Mouse (Mus musculus): Measurements from ENCODE around the gene Xkr7.

The Xkr7 gene

DNA sequence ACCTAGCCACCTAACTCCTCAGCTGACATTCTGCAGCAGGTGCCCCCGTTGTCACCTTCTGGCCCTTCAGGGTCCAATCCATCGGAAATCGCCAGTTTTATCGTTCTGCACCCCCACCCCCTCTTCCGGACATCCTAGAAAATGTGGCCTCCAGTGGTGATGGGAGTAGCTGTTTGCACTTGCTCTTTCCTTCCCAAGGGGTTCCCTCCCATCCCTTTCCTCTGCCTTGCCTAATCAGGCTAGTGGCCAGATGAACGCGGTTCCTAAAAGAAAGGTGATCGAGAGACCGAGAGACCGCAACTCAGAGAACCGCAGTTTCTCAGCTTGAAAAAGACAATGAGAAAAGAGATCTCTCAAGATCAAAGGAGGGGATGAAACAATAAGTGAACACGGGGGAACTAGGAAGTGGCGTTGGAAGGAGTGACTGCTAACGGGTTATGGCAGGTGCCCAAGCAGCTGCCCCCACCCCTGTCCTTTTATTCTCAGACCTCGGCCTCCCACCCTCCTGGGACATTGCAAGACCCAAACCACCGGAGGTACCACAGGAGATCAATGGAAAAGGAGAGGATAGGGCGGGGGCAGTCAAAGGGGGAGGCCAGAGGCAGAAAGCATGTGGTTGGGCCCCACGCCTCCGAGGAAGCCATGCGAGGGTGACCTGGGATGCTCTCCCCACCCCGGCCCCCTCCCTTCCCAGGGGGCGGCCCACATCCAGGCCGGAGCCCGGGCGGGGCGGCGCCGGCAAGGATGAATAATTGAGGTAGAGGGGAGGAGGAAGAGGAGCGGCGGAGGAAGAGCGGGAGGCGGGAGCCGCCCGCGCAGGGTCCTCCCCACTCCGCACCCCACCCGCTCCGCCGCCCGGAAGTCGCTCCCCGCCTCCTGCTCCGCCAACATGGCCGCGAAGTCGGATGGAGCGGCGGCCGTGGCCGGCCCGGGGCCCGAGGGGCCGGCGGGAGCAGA is at the start of gene Xkr7:
Gene Xkr7 (plus strand): TSS at position 727 of the 957 bp plus-strand sequence.
- DNase-seq (ENCODE audit: low spot score), result no peak

DNA sequence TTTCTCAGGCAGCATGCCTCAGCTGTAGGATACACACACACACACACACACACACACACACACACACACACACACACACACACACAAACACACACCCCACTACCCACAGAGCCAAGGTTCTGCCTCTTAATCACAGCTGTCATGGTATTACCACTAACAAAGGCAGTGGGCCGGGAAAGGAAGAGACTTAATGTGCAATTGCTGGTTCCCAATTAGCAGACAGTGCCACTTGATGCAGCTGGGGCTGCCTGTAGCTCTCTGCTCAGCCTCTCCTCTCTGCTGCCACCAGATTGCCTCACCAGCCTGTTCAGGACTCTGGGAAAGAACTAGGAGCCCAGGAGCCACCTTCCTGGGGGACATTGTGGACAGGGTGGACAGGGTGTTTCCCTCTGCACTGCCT is 46.1 kb upstream of the Xkr7 start:
- no peak for DNase-seq (ENCODE audit: low spot score)

DNA sequence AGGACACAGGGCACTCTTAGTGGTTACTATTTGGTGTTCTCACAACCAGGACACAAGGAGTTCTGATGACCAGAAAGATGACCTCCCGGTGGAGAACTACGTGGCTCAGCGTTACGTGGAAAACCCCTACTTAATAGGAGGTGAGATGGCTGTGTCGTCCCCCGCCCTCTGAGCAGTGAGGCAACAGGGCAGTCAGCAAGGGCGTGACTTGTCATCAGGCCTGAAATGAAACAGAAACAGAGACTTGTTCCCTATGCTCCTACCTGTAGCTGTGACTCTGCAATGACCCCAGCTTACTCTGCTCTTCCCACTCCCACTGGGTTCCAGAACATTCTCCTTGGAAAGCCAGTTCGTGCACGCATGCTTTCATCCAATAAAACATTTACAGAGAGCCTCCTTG is 40.1 kb upstream of the Xkr7 start:
- DNase-seq (ENCODE audit: low spot score), result no peak

DNA sequence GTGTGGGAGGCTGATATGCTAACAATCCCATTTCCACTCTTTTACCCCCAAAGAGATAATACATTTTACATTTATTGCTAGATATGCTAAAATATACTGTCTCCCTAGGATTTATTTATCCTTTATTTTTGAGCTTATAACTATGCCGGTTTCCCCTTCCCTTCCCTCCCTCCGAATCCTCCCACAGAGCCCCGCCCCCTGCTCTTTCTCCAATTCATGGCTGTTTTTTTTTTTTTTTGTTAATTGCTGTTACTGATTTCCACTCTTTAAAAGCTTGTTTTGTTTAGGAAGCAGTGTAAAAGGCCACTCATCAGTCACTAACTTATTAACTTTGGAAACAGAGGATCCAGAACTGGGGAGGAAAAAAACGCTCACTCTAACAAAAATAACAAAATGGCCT is 34.6 kb upstream of the Xkr7 start:
- no peak for DNase-seq (ENCODE audit: low spot score)

DNA sequence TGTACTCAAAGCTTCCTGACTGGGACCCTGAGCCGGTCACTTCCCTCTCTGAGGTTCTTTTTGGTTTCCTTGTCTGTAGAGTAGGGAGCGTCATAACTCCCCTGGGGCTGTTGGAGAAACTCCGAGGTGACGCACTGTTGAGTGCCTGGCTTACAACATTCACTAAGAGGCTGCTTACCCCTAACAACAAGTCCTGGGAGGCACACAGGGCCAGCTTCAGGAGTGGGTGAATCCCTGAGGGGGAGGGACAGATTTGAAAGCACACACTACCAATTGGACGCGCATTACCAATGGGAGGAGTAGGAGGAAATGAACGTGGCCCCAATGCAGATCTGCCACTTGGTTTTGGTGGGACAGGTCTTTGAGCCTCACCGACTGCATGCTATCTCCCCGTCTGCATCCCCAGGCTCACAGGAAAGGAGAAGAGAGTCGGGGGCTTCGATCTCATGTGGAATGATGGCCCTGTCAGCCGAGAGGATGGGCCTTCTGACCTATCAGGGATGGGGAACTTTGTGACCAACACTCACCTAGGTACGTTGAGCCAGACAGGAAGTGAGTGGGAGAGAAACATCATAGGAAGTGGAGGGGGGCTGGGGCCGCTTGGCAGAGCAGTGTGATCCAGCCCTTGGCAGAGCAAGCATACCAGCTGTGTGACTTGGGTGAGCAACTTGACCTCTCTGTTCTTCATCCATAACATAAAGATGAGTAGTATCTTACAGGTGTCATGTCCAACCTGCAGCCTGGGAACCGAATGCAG is 29.0 kb upstream of the Xkr7 start:
- DNase-seq (ENCODE audit: low spot score), result no peak

DNA sequence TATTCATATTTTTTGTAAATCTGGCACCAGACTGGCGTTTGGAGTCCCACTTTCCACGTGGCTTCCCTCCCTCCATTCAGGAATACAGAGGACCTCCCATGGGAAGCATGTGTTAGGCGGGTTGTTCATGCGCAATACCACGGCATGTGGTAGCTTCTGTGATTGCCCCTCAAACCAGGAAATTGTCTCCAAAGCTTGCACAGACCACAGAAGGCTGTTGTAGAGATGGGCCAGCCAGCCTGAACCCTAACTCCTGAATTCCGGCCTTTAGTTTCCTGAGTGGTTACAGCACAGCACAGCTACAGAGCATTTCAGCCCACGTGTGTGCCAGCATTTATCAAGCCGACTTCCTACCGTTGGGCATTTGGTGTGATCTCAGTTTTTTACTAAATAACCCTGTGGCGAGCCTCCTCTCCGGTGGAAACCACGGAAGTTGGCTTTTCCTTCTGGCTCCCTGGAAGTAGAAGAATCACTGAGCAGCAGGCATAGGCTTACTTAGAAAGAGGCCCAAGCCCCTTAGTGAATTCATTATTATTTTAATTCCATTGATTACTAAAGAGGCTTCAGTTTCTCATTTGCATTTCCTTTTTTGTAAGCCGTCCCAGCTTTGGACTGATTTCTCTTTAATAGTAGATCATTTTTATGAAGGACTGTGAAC is 27.8 kb upstream of the Xkr7 start:
- no peak for DNase-seq (ENCODE audit: low spot score)

DNA sequence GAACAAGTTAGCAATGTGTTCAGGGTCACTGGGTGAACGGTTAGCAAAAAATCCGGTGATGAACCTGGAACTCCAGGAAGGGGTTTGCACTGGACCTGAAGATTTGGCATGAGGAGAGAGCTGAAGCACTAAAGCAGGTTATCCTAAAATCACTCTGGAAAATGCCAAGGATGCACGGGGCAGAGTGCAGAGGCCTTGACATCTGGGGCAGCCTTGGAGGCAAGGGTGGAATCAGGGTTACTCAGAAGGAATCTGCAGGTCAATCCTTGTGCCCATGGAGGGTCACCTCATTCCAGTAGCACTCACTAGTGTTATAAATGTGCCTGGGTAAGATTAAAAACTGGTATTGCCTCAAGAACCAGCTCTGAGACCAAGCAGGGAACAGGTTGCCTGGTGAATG is 25.7 kb upstream of the Xkr7 start:
- no peak for DNase-seq (ENCODE audit: low spot score)

DNA sequence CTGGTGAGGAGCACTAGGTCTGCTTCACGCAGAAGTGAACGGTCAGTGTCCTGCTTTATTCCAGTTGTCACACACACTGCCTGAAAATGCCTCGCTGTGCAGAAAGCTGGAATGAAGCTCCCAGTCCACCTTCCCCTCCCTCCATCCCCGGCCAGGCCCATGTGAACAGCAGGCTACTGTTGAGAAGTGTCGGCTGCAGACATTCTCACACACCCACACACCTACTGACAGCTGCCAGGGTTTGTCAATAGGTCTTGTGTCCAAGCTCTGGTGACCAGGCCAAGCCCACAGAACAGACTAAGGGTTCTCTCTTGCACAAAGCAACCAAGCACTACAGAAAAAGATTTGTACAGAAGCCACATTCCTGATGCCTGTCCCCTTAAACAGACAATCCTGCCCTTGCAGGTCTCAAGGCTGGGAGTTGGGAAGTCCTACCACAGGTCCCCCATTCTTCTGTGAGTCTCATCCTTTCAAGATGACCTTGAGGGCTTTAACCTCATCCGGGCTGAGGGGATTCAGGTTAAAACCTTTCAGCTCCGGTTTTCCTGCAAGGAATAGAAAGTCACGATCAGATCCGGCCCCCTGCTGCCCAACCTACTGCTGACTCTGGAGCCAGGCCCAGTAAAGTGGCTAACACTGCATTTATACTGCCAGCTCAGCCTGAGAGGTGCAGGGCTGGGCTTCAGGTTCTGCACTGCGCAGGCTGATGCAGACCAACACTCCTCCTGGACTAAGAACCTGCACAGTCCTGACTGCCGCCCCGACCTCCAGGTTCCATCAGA is 22.3 kb upstream of the Xkr7 start:
- no peak for DNase-seq (ENCODE audit: low spot score)

DNA sequence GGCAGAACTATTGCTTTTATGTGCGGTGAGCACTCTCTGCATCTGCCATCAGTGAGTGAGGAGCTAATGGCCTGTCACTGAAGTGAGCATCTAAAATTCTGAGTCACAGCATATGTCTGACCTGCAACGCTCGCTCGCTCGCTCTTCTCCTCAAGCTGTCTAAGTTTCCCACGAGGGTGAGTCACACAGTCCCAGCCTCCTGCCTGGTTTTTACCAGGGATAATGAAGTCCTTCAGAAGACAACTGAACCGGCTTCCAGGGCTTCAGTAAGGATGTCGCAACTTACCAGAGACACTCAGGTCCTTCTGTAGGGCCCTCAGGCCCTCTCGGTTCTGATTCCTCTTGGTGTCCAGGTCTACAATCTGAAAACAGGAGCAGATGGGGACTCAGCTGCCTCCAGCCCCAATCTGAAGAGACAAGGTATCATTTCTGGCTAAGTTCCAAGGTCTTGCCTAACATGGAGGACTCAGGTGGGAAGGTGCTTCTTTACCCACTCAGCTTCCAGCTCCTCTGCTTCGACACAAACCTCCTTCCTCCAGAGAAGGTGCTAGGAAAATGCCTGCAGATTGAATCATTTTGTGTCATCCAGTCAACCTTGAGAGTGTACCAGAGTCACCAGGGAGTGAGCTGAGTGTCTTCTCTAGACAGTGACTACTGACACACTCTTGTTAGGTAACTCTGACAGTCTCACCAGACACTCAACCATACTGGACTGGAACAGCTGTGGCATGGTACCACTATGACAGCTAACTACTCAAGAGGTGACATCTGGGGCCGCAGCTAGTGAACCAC is 17.7 kb upstream of the Xkr7 start:
- DNase-seq (ENCODE audit: low spot score), result no peak

DNA sequence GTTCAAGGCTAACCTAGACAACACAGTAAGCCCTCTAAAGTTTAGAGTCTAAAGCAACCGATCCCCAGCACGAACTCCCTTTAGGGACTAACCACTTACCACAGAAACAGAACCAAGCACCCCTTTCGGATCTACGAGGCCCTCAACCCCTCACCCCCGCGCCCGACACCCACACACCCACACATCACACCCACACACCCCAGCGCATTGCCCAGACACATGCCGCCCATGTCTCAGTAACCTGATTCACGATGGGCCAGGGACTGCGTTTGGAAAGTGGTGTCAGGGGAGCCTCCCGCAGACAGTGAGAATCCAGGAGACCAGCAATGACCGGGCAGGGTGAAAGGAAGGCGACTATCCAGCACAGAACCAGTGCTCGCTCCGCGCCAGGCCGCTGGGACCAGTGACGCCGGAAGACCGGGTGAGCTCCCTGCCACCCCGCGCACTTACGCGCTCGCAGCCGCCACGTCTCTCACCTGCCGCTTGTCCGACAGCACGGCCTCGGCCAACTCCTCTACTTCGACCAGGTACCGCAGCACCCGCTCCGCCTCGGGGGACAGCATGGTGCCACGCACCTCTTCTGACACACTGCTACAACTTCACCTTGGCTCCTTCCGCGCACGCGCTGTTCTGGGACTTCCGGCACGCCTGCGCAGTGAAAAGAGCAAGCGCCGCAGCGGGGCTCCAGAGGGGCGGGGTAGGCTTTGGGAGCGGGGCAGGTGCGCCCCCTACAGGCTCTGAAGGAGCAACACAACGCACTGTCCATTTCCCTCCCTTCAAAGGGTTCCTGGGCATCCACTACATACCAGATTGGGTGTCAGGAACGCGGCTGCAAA is 16.7 kb upstream of the Xkr7 start, which contains the start of gene Pdrg1:
Gene Pdrg1 (minus strand): TSS at position 670 of the 836 bp plus-strand sequence.
- peak; percentile 89 for DNase-seq (ENCODE audit: low spot score)

DNA sequence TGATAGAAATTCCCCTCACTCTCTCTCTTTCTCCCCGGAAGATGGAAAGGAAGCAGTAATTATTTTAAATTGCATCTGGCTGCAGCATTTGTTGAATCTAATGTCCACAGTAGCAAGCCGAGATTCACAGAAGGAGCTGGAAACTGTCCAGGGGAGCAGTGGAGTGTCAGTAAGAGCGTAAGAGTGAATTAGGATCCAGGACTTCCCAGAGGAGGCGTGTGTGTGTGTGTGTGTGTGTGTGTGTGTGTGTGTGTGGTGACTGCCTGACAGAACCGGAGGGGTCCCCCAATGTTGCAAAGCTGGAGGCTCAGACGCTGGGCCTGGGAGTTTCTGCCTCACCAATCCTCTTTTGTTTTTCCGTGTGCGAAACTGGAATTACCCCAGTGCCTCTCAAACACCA is 15.8 kb upstream of the Xkr7 start:
- DNase-seq (ENCODE audit: low spot score), result no peak

DNA sequence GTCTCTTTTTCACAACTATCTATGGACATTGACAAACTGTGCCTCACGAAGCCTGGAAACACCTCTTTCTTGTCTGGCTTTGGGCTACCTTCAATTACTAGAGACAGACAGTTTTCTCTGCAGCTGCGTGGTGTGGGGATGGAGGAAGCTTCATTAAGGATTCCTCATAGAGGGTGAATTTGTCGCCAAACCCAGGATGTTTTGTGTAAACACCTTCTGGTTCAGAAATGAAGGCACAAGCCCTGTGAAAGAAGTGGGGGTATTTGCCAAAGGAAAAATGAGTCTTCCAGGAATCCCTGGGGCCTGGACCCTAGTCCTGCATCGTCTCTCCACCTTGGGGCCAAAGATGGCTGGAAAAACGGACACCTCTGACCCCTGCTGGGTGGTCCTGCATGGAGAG is 14.9 kb upstream of the Xkr7 start:
- DNase-seq (ENCODE audit: low spot score), result no peak

DNA sequence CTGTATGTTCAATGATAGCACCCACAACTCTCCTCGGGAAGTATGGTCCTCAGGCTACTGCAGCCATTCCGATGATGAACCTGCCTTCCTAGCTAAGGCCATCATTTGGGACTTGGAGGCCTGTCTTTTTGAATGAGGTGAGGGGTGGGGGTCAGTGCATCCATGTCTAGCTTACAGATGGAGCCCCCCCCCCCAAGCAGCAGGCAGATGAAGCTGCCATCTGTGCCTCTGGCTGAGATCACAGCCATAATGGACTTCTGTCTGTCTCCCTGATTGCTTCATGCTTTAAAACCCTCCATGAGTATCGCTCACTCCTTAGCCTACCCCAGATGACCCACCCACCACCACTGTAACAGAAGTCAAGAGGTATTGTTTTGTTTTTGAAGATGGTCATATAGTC is 12.3 kb upstream of the Xkr7 start:
- no peak for DNase-seq (ENCODE audit: low spot score)

DNA sequence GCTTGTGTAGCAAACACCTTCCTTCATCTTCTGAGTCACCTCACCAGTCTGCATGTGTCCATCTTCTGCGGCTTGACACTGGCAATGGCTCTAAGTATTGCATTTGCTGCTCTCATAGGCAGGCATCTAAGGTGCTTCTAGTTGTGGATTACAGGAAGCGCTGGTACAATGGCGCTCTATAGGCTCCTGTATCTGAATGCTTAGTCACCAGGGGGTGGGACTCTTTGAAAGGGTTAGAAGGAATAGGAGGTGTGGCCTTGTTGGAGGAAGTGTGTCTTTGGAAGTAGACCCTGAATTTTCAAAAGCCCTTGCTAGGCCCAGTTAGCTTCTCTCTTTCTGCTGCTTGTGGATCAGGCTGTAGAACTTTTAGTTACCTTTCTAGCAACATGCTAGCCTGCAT is 10.5 kb upstream of the Xkr7 start:
- DNase-seq (ENCODE audit: low spot score), result no peak

DNA sequence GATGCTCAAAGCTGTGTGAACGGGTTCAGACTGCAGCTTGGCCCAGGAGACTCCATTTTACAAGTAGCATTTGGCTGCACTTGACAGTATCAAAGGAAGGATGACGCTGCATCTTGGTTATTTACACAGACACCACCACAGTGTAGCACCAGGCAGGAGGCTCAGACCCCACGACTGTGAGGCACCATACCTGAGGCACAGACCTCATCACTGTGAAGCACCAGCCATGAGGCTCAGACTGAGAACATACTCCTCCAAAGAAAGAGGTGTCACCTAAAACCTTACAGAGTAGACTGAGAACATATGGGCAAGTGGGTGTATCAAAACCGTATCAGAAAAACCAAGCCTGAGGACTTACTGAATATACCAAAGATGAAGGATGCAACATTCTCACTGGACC is 8.8 kb upstream of the Xkr7 start:
- no peak for DNase-seq (ENCODE audit: low spot score)

DNA sequence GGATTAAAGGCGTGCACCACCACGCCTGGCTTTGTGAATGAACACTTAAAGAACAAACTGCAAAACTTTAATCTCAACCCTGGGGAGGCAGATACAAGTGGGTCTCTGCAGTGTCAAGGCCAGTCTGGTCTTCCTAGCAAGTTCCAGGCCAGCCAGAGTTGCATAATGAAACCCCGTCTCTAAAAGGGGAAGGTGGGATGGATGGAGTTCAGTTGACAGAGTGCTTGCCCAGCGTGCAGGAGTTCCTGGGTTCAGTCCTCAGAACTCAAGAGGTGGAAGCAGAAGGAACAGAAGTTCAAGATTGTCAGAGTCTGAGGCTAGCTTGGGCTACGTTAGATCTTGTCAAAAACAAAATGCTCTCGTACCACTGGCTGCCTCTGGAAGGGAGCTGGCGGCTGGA is 5.6 kb upstream of the Xkr7 start:
- no peak for DNase-seq (ENCODE audit: low spot score)

DNA sequence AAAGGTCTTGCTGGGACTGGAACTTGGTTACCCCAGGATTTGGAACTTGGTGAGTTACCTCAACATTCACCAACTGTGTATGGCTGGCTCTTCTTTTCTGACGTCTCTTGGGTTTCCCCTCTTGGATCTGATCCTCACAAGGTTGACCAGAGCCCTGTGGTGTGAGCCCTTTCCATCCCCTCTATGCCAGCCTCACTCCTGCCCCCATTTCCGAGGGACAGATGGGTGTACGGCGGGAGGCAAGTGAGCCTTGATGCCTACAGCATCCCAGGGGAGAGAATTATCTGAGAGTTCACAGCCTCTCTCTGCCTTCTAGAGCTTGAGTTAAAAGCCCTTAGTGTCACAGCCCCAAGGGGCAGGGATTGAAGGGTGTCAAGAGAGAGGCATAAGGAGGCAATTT is 4.2 kb upstream of the Xkr7 start:
- no peak for DNase-seq (ENCODE audit: low spot score)

DNA sequence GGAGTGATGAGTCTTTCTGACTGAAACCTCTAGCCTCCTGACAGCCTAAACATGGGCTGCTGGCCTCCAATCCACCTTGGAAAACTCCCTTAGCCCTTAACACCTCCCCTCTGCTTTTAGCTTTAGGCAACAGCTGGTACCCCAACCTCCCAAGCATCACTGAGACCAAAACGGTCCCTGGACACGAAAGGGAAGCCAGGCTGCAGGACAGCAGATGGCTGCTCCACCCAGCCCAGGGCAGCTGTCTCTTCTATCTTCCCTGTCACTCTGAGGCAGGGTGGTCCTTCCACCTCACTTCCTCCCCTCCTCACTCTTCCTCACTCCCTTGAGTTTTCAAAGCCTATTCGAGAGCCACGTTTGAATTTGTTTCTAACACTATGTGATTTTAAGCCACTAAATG is 1.2 kb upstream of the Xkr7 start:
- no peak for DNase-seq (ENCODE audit: low spot score)

DNA sequence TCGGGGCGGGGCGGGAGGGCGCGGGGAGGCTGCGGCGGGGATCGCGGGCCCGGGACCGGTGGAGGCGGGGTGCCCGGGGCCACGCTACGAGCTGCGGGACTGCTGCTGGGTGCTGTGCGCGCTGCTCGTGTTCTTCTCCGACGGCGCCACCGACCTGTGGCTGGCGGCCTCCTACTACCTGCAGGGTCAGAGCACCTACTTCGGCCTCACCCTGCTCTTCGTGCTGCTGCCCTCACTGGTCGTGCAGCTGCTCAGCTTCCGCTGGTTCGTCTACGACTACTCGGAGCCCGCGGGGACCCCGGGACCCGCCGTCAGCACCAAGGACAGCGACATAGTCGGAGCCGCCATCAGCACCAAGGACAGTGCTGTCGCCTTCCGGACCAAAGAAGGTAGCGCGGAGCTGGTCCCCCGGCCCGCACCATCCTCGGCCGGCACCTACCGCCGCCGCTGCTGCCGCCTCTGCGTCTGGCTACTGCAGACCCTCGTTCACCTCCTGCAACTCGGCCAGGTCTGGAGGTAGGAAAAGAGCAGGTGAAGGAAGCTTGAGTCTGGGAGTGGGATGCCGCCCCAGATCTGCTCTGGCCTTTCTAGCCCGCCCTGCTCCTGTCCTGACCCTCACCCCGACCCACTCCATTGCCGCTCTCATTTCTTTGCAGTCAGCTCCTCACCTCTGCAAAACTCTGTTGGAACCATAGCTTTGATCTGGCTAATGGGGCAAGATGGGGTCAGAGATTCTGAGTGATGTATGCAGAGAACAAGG is 611 bp downstream of the Xkr7 start:
- no peak for DNase-seq (ENCODE audit: low spot score)
